Mouse (Mus musculus) limb, embryonic 11.5 days (tissue): ENCODE results near the gene 1700015G11Rik. TPM values are rescaled to one million over a fixed set of nuclear protein-coding genes. Genes with fewer than 3 reads are reported as not detected.

Source experiments
- ATAC-seq: fragments of 200-750 bp; cut with Nextera tagmentation; 2 replicates; pipeline ENCODE4 v1.8.0; 2017; ENCODE audit warnings: low read depth; ENCODE audit not compliant: insufficient number of reproducible peaks, low FRiP score, low TSS enrichment
- DNase-seq: peaks from one replicate; pipeline ENCODE4 v3.0.0-alpha.2; 2015; ENCODE audit warnings: low spot score
- H3K27ac ChIP-seq: fragments of 300-500 bp; sonication (generic); replicated peaks from 2 replicates; pipeline ENCODE4 v1.5.1; 2014; ENCODE audit warnings: low read depth, mild to moderate bottlenecking, low read length
- H3K27me3 ChIP-seq: fragments of 300-500 bp; sonication (generic); 2 replicates; pipeline ENCODE4 v1.6.1; 2014; ENCODE audit warnings: mild to moderate bottlenecking, low read length, mixed read lengths; ENCODE audit not compliant: control insufficient read depth, insufficient read depth
- H3K36me3 ChIP-seq: fragments of 300-500 bp; sonication (generic); 2 replicates; pipeline ENCODE4 v1.6.1; 2014; ENCODE audit warnings: mild to moderate bottlenecking, low read length, moderate library complexity, mixed read lengths; ENCODE audit not compliant: control insufficient read depth, insufficient read depth
- H3K4me1 ChIP-seq: fragments of 300-500 bp; sonication (generic); 2 replicates; pipeline ENCODE4 v1.6.1; 2014; ENCODE audit warnings: low read length, mixed read lengths; ENCODE audit not compliant: control insufficient read depth, insufficient read depth
- H3K4me2 ChIP-seq: fragments of 300-500 bp; sonication (generic); 2 replicates; pipeline ENCODE4 v1.6.1; 2014; ENCODE audit warnings: low read depth, mild to moderate bottlenecking, moderate library complexity; ENCODE audit not compliant: severe bottlenecking
- H3K4me3 ChIP-seq: fragments of 300-500 bp; sonication (generic); 2 replicates; pipeline ENCODE4 v1.5.1; 2014; ENCODE audit warnings: low read depth, low read length
- H3K9ac ChIP-seq: fragments of 300-500 bp; sonication (generic); 2 replicates; pipeline ENCODE4 v1.6.1; 2014; ENCODE audit warnings: mild to moderate bottlenecking, low read length
- H3K9me3 ChIP-seq: fragments of 300-500 bp; sonication (generic); 2 replicates; pipeline ENCODE4 v1.6.1; 2016; ENCODE audit warnings: low read length; ENCODE audit not compliant: control insufficient read depth
- WGBS: fragments of 180-500 bp; shearing (Covaris S2); extraction: QIAGEN DNeasy Blood & Tissue Kit; methylation state at CpG from one replicate; pipeline ENCODE4 v1.1.7; 2014; 5-methylcytosine and 5-hydroxymethylcytosine counted together
- polyA plus RNA-seq: library from polyadenylated mRNA; unstranded; fragments of >200 nt; fragmentation: Nextera tagmentation; extraction: Ambion mirVana; gene quantifications from 2 replicates; pipeline ENCODE4 v1.2.1, GENCODE M21; 2014

The 1700015G11Rik gene
- polyA plus RNA-seq, 1 experiment from 2014 or later = not detected

DNA sequence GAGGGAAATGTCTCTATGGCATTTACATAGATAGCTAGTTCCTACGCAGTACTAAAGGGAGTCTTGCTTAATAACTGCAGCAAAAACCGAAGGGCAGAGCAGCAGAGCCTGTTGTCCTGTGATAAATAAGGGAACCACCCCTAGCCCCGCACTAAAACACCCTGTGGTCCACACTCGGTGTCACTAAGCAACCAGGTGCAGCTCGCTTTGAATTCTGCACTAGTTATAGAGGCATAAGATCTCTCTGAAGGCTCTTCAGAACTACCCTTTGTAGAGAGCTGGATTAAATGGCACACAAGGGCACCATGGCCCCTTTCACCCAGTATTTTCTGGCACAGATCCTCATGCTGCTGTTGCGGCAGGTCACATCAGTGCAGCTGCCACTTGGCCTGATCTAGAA lies 40.3 kb downstream of the 1700015G11Rik start:
- Histone ChIP-seq H3K4me2 (no peak overlapping the region), H3K4me1 (no peaks in the 10 kb centered on the region), H3K9me3 (no peaks in the 10 kb centered on the region), H3K27me3 (no peaks in the 10 kb centered on the region), H3K4me3 (no peak overlapping the region), H3K27ac (no peak overlapping the region), H3K9ac (no peak overlapping the region), H3K36me3 (no peaks in the 10 kb centered on the region)
- no peak for ATAC-seq
- 80% methylated on average over 6 of the region's 6 CpGs for WGBS
- no peak for DNase-seq

DNA sequence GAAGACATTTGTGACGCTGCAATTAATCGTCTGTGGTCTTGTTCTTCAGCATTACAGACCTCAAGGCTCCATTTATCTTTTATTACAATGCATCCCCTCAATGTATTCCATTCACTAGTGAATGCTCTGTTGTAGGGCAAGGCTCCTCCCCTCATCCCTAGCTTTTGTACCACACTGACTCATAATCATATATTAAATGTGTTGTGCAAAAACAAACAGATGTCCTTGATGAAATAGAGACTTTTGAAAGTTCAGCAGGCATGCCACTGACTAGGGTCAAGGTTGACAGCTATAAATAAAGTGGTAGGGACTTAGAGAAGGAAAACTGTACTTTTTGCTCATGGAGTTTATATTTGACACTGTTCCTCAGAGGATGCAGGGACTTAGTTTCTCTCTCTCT lies 42.0 kb downstream of the 1700015G11Rik start:
- WGBS = 80% methylated on average over 2 of the region's 2 CpGs
- Histone ChIP-seq H3K9ac (no peak overlapping the region), H3K36me3 (no peaks in the 10 kb centered on the region), H3K9me3 (no peaks in the 10 kb centered on the region), H3K4me2 (no peak overlapping the region), H3K4me1 (0 out of 2 replicates have a peak, but pooled peaks cover 3% of the 10 kb centered on the region), H3K27me3 (no peaks in the 10 kb centered on the region), H3K4me3 (no peak overlapping the region), H3K27ac (no peak overlapping the region)
- DNase-seq = no peak
- no peak for ATAC-seq

DNA sequence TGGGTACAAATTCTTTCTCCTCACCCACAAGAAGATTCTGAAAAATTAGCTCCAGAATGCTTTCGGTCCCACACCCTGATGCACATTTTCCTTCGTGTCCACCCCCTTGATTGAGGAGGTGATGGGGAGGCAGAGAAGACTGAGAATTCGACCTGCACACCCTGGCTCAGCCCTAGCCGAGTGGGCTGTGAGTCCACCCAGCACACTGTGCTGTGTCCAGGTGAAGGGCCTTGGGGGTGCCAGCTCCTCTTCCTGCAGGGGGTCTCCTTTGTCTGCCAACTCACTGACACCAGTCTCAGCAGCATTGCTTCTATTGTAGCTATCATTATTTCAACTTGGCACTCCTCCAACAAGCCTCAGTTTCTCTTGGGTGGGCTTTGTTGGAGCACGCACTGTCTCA lies 42.4 kb downstream of the 1700015G11Rik start:
- WGBS = 73% methylated on average over 5 of the region's 5 CpGs
- Histone ChIP-seq H3K4me1 (0 out of 2 replicates have a peak, but pooled peaks cover 3% of the 10 kb centered on the region), H3K9me3 (no peaks in the 10 kb centered on the region), H3K27ac (no peak overlapping the region), H3K27me3 (no peaks in the 10 kb centered on the region), H3K36me3 (no peaks in the 10 kb centered on the region), H3K4me2 (no peak overlapping the region), H3K9ac (no peak overlapping the region), H3K4me3 (no peak overlapping the region)
- ATAC-seq = no peak
- no peak for DNase-seq

DNA sequence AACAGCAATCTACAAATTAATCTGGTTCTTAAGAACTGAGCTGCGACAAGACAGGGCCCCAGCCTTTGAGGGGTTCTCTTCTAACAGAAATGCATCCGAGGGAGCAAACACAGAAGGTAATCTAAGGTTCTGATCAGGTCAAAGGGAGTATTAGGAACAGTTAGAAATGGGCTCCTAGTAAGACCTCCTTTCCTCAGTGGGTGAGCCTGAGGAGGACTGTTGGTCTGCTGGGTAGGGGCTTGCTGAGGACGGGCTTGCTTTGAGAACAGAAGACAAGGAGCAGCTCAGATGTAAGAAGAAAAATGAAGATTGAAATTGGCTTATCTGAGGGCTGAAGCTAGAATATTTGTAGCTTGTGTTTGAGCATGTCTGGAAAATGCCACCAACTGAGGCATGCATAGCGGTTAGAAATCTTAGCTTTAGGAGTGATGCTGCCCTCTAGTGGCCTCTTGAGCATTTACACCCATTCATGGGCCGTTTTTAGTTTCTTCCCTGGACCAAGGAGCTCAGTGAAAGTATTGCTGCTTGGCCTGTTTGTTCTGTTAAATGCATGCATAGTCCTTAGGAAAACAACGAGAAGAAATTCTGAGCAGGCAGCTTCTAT lies 43.2 kb downstream of the 1700015G11Rik start:
- Histone ChIP-seq H3K27me3 (no peaks in the 10 kb centered on the region), H3K4me1 (0 out of 2 replicates have a peak, but pooled peaks cover 3% of the 10 kb centered on the region), H3K4me3 (no peak overlapping the region), H3K9ac (no peak overlapping the region), H3K4me2 (no peak overlapping the region), H3K36me3 (no peaks in the 10 kb centered on the region), H3K27ac (no peak overlapping the region), H3K9me3 (no peaks in the 10 kb centered on the region)
- ATAC-seq (no peak), DNase-seq (peak; percentile 64)
- WGBS = 34% methylated on average over 6 of the region's 6 CpGs

DNA sequence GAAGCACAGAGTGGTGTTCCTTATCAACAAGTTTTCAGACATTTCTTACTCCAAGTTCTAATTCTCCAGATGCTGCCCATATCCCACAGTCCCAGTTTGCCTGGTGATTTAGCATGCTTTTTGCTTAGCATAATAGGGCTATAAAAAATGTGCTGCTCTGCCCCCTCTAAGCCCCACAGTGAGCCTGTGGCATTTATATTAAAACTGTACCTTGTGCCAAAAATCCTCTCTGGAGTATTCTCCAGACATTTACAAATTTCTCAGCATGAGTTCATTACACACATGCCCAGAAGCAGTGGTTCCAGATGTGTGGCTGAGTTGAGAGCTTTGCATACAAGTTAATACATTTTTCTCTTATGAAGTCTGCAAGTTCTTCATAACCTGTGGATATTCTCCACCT lies 46.1 kb downstream of the 1700015G11Rik start:
- Histone ChIP-seq H3K9ac (no peak overlapping the region), H3K4me3 (no peak overlapping the region), H3K27ac (peak overlapping the region; percentile 6; the same call in 1 of the 2 replicates), H3K27me3 (no peaks in the 10 kb centered on the region), H3K4me1 (0 out of 2 replicates have a peak, but pooled peaks cover 3% of the 10 kb centered on the region), H3K9me3 (no peaks in the 10 kb centered on the region), H3K4me2 (no peak overlapping the region), H3K36me3 (no peaks in the 10 kb centered on the region)
- ATAC-seq = peak; percentile 44; the same call in 1 of the 2 replicates
- DNase-seq = peak; percentile 37

DNA sequence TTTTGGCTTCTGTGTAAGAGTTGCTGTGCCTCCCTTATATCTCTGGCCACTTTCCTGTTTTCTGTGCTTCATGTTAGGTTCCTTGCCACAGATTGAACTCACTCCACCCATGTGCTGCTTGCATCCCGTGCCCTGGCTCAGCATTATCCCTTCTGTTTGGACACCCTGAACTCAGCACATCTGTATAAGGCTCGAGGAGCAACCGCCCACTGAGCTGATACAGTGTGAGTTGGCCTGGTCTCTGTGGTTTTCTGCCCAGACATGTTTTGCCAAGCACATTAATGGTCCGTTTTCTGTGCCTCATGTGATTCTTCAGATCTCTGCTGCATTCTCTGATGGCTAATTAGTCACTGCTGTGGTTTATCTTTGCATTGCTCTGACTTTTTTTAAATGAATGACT lies 47.9 kb downstream of the 1700015G11Rik start:
- WGBS = 85% methylated on average over 4 of the region's 4 CpGs

DNA sequence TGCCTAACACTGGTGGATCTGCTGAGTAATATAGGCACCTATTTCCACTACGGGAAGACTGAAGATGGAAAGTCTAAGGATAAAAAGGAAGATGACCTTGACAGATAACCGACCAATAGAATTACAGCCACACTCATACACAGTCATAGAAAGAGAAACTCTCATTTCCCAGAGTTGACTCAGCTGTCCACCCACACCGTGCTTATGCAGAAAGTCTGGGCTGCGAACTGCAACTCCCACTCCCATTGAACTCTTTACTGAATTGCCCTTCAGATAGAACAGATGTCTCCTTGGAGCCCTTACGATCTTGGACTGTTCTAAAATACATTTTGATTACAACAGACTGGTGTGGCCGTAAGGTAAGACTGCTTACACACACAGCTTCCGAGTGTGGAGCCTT lies 50.8 kb downstream of the 1700015G11Rik start:
- no peaks in the 10 kb centered on the region for H3K36me3 ChIP-seq
- no peak overlapping the region for H3K4me3 ChIP-seq
- ATAC-seq (no peak), DNase-seq (no peak)
- no peaks in the 10 kb centered on the region for H3K9me3 ChIP-seq
- 92% methylated on average over 7 of the region's 7 CpGs for WGBS
- H3K27me3 ChIP-seq = no peaks in the 10 kb centered on the region
- H3K9ac ChIP-seq = no peak overlapping the region
- H3K4me2 ChIP-seq = no peak overlapping the region
- peaks cover 6% of the 10 kb centered on the region; the same call in 1 of the 2 replicates for H3K4me1 ChIP-seq
- no peak overlapping the region for H3K27ac ChIP-seq

More for the DNA sequence above, 47.9 kb downstream of the 1700015G11Rik start:
- Histone ChIP-seq H3K4me2 (no peak overlapping the region), H3K36me3 (no peaks in the 10 kb centered on the region), H3K27me3 (no peaks in the 10 kb centered on the region), H3K4me3 (no peak overlapping the region), H3K27ac (no peak overlapping the region), H3K9ac (no peak overlapping the region), H3K4me1 (0 out of 2 replicates have a peak, but pooled peaks cover 3% of the 10 kb centered on the region), H3K9me3 (no peaks in the 10 kb centered on the region)
- ATAC-seq = no peak
- no peak for DNase-seq

DNA sequence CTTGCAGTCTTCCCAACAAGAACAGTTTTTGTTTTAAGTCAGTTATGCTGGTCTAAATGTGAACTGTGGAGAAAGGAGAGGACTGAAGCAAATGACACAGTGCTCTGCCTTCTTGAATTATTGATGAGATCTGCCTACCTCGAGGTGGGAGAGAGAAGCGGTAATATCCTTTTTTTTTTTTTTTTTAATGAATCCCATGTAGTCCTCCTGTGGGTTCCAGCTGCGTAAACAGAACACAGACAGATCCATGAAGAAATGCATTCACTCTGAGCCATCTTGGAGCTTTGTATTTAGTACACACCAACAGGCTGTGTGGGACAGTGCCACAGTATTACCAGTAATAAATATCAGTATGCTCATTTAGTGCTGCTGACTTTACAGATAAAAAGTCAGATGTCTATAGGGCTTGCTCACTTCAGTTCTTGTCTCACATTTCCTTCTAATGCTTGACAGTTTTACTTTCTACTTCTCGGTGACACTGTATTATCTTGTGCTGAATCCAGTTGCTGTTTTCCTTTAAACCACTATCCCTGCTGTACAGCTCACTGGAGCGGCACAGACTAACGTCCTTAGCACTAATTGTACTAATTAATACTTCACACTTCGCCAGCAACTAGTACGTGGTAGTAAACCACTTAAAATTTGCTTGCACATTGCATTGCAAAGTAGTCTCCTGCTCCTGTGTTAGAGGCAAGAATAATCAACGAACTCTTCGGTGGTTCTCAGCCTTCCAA lies 53.1 kb downstream of the 1700015G11Rik start:
- 72% methylated on average over 10 of the region's 10 CpGs for WGBS
- Histone ChIP-seq H3K27ac (no peak overlapping the region), H3K27me3 (no peaks in the 10 kb centered on the region), H3K4me2 (no peak overlapping the region), H3K4me1 (peaks cover 3% of the 10 kb centered on the region; the same call in 1 of the 2 replicates), H3K4me3 (no peak overlapping the region), H3K9me3 (no peaks in the 10 kb centered on the region), H3K36me3 (no peaks in the 10 kb centered on the region), H3K9ac (no peak overlapping the region)
- no peak for ATAC-seq
- no peak for DNase-seq
